Mouse (Mus musculus) retina, embryonic 14.5 days (tissue): ENCODE measurements around the gene Tnp2.
"Not testable (repeated sequence)": the region's sequence is repeated elsewhere in the genome, so short reads cannot be mapped to it uniquely, and the experiment has no call there.

Experiments used
- DNase-seq: peaks from one replicate; pipeline ENCODE4 v3.0.0-alpha.2; 2015; ENCODE audit warnings: low spot score

Tnp2 gene

GRCm38 (mm10) chr16:10788271-10788670 is at the start of gene Tnp2:
TSS of gene Tnp2 (minus strand) at chr16:10788660.
- no peak for DNase-seq

- DNase-seq, result no peak
Measured at GRCm38 (mm10) chr16:10837903-10838302, 49.4 kb upstream of the Tnp2 start.

- no peak for DNase-seq
Measured at GRCm38 (mm10) chr16:10837250-10837649, 48.8 kb upstream of the Tnp2 start.

GRCm38 (mm10) chr16:10836388-10836787 is 47.9 kb upstream of the Tnp2 start:
- no peak for DNase-seq

GRCm38 (mm10) chr16:10834911-10835587 is 46.6 kb upstream of the Tnp2 start, which contains the start of gene Rmi2:
TSS of gene Rmi2 (plus strand) at chr16:10835059.
- DNase-seq, result peak; percentile 91

- no peak for DNase-seq
Measured at GRCm38 (mm10) chr16:10834542-10834910, 46.1 kb upstream of the Tnp2 start.

- DNase-seq, result no peak
Measured at GRCm38 (mm10) chr16:10828461-10828805, 40.0 kb upstream of the Tnp2 start.

- DNase-seq, result no peak
Measured at GRCm38 (mm10) chr16:10827766-10828460, 39.5 kb upstream of the Tnp2 start.

GRCm38 (mm10) chr16:10827269-10827668 is 38.8 kb upstream of the Tnp2 start:
- no peak for DNase-seq

- no peak for DNase-seq
Measured at GRCm38 (mm10) chr16:10825840-10826239, 37.4 kb upstream of the Tnp2 start.

GRCm38 (mm10) chr16:10824536-10824935 is 36.1 kb upstream of the Tnp2 start:
- no peak for DNase-seq

GRCm38 (mm10) chr16:10821387-10821786 is 32.9 kb upstream of the Tnp2 start:
- no peak for DNase-seq

- no peak for DNase-seq
Measured at GRCm38 (mm10) chr16:10819966-10820365, 31.5 kb upstream of the Tnp2 start.

- DNase-seq, result no peak
Measured at GRCm38 (mm10) chr16:10818579-10819135, 30.2 kb upstream of the Tnp2 start.

- no peak for DNase-seq
Measured at GRCm38 (mm10) chr16:10814864-10815263, 26.4 kb upstream of the Tnp2 start.

GRCm38 (mm10) chr16:10813726-10814125 is 25.3 kb upstream of the Tnp2 start:
- no peak for DNase-seq

- DNase-seq, result no peak
Measured at GRCm38 (mm10) chr16:10812865-10813371, 24.5 kb upstream of the Tnp2 start, which contains the start of gene Gm11172. TSS of gene Gm11172 (plus strand) at chr16:10812915.

GRCm38 (mm10) chr16:10810376-10810775 is 21.9 kb upstream of the Tnp2 start:
- no peak for DNase-seq

- no peak for DNase-seq
Measured at GRCm38 (mm10) chr16:10805789-10806527, 17.5 kb upstream of the Tnp2 start, which contains the start of gene Prm1. TSS of gene Prm1 (minus strand) at chr16:10805839.

- not testable (repeated sequence) for DNase-seq
Measured at GRCm38 (mm10) chr16:10802420-10802819, 14.0 kb upstream of the Tnp2 start.

- DNase-seq, result no peak
Measured at GRCm38 (mm10) chr16:10796034-10796433, 7.6 kb upstream of the Tnp2 start, which contains the start of gene Prm2. TSS of gene Prm2 (minus strand) at chr16:10796134.

- no peak for DNase-seq
Measured at GRCm38 (mm10) chr16:10790702-10791101, 2.2 kb upstream of the Tnp2 start, which contains the start of gene Prm3. TSS of gene Prm3 (minus strand) at chr16:10790914.
